Mouse (Mus musculus): Measurements from ENCODE around the gene Ankrd24.

GRCm38 (mm10) chr10:81623441-81623840 is 4.9 kb upstream of the Ankrd24 start:
- TF ChIP-seq POLR2A (IDR thresholded peaks at IDR 0.05; ENCODE audit: insufficient read depth, low read depth, low read length) (no peak), CTCF (IDR thresholded peaks at IDR 0.05; ENCODE audit: insufficient read depth, low read depth, low read length) (no peak)
